Mouse (Mus musculus): ENCODE results near the gene Plk2. TPM values are rescaled to one million over a fixed set of nuclear protein-coding genes. Genes with fewer than 3 reads are reported as not detected.

Plk2 gene
- polyA plus RNA-seq, 1 experiment from 2014 or later: 104 TPM

GRCm38 (mm10) chr13:110436692-110437091 is 41.8 kb downstream of the Plk2 start:
- no peak for ATAC-seq
- POLR2A ChIA-PET: no interaction called here
- CTCF ChIA-PET: interaction anchor here (1.0 to 1.5 kb wide), 2 partner anchors 17 to 21 kb away, joined by 3 to 4 read pairs; no protein-coding TSS in a partner anchor
- no peak for DNase-seq (ENCODE audit: low read depth, low spot score)
- in situ Hi-C loops (cut with MboI; ENCODE audit: low pct_unique_long_range_greater_than_20kb): no loop called here
- no peak for TF ChIP-seq CTCF (IDR thresholded peaks at IDR 0.05)
- no peaks in the 10 kb centered on the region for H3K27me3 ChIP-seq

GRCm38 (mm10) chr13:110438624-110439023 is 43.8 kb downstream of the Plk2 start:
- in situ Hi-C loops (cut with MboI; ENCODE audit: low pct_unique_long_range_greater_than_20kb): no loop called here

GRCm38 (mm10) chr13:110444335-110444734 is 49.5 kb downstream of the Plk2 start:
- TF ChIP-seq CTCF (IDR thresholded peaks at IDR 0.05): no peak
- ATAC-seq (no peak), DNase-seq (ENCODE audit: low read depth, low spot score) (no peak)
- ChIA-PET CTCF (no interaction called here), POLR2A (no interaction called here)
- H3K27me3 ChIP-seq: no peaks in the 10 kb centered on the region
- in situ Hi-C loops (cut with MboI; ENCODE audit: low pct_unique_long_range_greater_than_20kb): no loop called here

More at GRCm38 (mm10) chr13:110438624-110439023, 43.8 kb downstream of the Plk2 start:
- no peak for ATAC-seq
- TF ChIP-seq CTCF (IDR thresholded peaks at IDR 0.05): no peak
- H3K27me3 ChIP-seq: no peaks in the 10 kb centered on the region
- ChIA-PET CTCF (interaction anchor here (1.1 kb wide), 1 partner anchor 20 kb away, joined by 3 read pairs; no protein-coding TSS in a partner anchor), POLR2A (no interaction called here)
- no peak for DNase-seq (ENCODE audit: low read depth, low spot score)

GRCm38 (mm10) chr13:110444894-110445293 is 50.0 kb downstream of the Plk2 start:
- DNase-seq (ENCODE audit: low read depth, low spot score) (no peak), ATAC-seq (no peak)
- H3K27me3 ChIP-seq: no peaks in the 10 kb centered on the region
- TF ChIP-seq CTCF (IDR thresholded peaks at IDR 0.05): no peak
- ChIA-PET POLR2A (no interaction called here), CTCF (no interaction called here)
- in situ Hi-C loops (cut with MboI; ENCODE audit: low pct_unique_long_range_greater_than_20kb): no loop called here

- POLR2A ChIA-PET: no interaction called here
- in situ Hi-C loops (cut with MboI; ENCODE audit: low pct_unique_long_range_greater_than_20kb): no loop called here
- CTCF ChIA-PET: no interaction called here
- no peak for ATAC-seq
- no peaks in the 10 kb centered on the region for H3K27me3 ChIP-seq
- TF ChIP-seq CTCF (IDR thresholded peaks at IDR 0.05): no peak
- no peak for DNase-seq (ENCODE audit: low read depth, low spot score)
These were observed 51.6 kb downstream of the Plk2 start for GRCm38 (mm10) chr13:110446434-110446833.

- no peaks in the 10 kb centered on the region for H3K27me3 ChIP-seq
- in situ Hi-C loops (cut with MboI; ENCODE audit: low pct_unique_long_range_greater_than_20kb): no loop called here
- TF ChIP-seq CTCF (IDR thresholded peaks at IDR 0.05): no peak
- ATAC-seq (no peak), DNase-seq (ENCODE audit: low read depth, low spot score) (no peak)
- ChIA-PET POLR2A (no interaction called here), CTCF (interaction anchor here (1.2 to 2.0 kb wide), 2 partner anchors 10 to 31 kb away, joined by 3 to 4 read pairs; no protein-coding TSS in a partner anchor)
These were observed 55.2 kb downstream of the Plk2 start for GRCm38 (mm10) chr13:110450056-110450455.

Other genes starting within 250 kb of the Plk2 start
- not detected for gene Rab3c, start 114.0 kb upstream of the Plk2 start, polyA plus RNA-seq (2021)
- not detected for gene Gapt, start 37.8 kb upstream of the Plk2 start, polyA plus RNA-seq (2021)